Mouse (Mus musculus) spleen, adult 18-20 months (tissue): ENCODE measurements around the gene Fam71a.

Experiments used
- DNase-seq, 2 experiments: peaks; one replicate each; pipeline ENCODE4 v3.0.0; 2022; ENCODE audit warnings: mixed read lengths in 2 of 2

Gene Fam71a

DNA sequence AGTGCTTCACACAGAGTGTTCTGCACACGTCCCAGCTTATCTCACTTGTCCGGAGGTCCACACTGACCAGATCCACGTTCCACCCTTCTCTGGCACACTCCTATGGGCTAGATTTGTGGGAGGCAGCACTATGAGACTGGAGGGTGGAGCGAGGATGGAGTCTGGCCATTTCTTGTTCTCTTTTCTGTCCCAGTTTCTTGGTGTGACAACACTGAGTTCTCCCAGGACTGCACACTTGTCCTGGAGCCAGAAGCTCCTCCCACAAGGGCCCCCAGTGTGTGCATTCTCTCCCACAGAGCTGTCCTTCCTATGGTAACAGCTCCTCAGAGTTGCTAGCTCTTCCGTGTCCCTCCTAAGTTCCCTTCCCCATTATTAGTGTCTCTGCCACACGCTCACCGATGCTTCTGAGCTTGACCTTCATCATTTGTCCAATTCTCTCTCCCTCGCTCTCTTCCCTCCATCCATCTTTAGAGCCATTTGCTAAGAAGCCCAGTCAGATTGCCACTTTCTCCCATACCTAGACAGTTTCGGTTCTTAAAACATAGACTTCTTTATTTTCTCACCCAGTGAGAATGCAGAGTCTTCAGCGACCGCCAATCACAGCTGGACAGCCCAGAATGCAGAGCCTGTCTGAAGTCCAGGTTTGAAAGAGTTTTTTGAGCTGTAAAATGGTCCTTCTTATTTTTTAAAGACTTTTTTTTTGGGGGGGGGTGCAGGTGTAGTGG is 48.9 kb downstream of the Fam71a start:
- DNase-seq: no peak

DNA sequence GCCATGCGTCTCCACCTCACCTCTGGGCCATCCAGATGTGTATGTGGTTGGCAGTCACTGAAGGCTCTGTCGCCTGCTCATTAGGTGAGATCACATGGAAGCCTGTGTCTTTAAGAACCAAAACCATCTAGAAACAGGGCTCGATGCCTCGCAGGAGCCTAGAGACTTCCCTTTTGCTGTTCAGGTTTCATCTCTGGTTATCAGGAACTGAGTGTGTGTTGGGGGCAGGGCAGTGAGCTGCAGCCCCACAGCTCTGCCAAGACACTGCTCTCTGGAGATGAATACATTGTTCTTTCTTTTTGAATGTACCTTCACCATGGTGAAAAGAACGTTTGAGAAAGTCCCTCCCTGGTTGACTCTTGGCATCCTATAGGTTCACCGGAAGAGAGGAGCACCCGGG is 49.7 kb downstream of the Fam71a start:
- DNase-seq: peak in 1 of 2 experiments; percentile 22
